15 mouse cellular contexts compared by ENCODE assay signal in genomic region chr1:179196422-179196821, GRCm38 (mm10).
A peak's percentile ranks its signal among the peaks of the same experiment; 100 is the strongest.
DNase-seq lines count a peak whose midpoint lies in the region.
"Had no signal": no experiment of that assay in that cellular context is flagged by ENCODE, and none has a peak within 500 bp of the region (broad histone marks: within the 10 kb centered on the region; RNA-seq: fewer than 3 reads in every experiment).

No protein-coding gene starts in this region.

- DNase-seq in kidney, adult 9 months, result peak; percentile 26
- no peak for DNase-seq in kidney, adult 18-20 months
- peak; percentile 16 for DNase-seq in 3T3-L1 (ENCODE audit: low read depth, low spot score)
- peak; percentile 59 for DNase-seq in ES-CJ7 (ENCODE audit: low read depth, low spot score)
- no peak for DNase-seq in limb, embryonic 10.5 days (ENCODE audit: low spot score)
- no peak for DNase-seq in cerebellum, postnatal 10 days
- no peak for DNase-seq in natural killer cell, adult 2 months (ENCODE audit: low spot score in 2 of 2)
- DNase-seq in embryonic facial prominence, embryonic 10.5 days (ENCODE audit: low spot score), result no peak
- DNase-seq: cerebellum, adult 11 months; lung, adult 18-20 months; right cerebral cortex, adult 18-20 months had no signal

- H3K9me3 ChIP-seq in limb, embryonic 10.5 days (replicated peaks), result no peaks in the 10 kb centered on the region
- no peaks in the 10 kb centered on the region for H3K9me3 ChIP-seq in embryonic facial prominence, embryonic 10.5 days
- H3K9me3 ChIP-seq: G1E; midbrain, embryonic 10.5 days; neural tube, embryonic 13.5 days had no signal

- H3K36me3 ChIP-seq in limb, embryonic 10.5 days, result no peaks in the 10 kb centered on the region
- no peaks in the 10 kb centered on the region for H3K36me3 ChIP-seq in embryonic facial prominence, embryonic 10.5 days (replicated peaks)
- H3K36me3 ChIP-seq: G1E; midbrain, embryonic 10.5 days; neural tube, embryonic 13.5 days had no signal

- H3K27me3 ChIP-seq in limb, embryonic 10.5 days (ENCODE audit: low read depth, poor library complexity, severe bottlenecking), result no peaks in the 10 kb centered on the region
- H3K27me3 ChIP-seq in embryonic facial prominence, embryonic 10.5 days (replicated peaks; ENCODE audit: low read depth, poor library complexity, severe bottlenecking), result no peaks in the 10 kb centered on the region
- H3K27me3 ChIP-seq: neural tube, embryonic 13.5 days had no signal

- peaks cover 53% of the 10 kb centered on the region for H3K4me1 ChIP-seq in limb, embryonic 10.5 days
- peaks cover 23% of the 10 kb centered on the region for H3K4me1 ChIP-seq in embryonic facial prominence, embryonic 10.5 days
- H3K4me1 ChIP-seq: midbrain, embryonic 10.5 days had no signal

- H3K4me3 ChIP-seq in limb, embryonic 10.5 days, result no peak overlapping the region
- no peak overlapping the region for H3K4me3 ChIP-seq in embryonic facial prominence, embryonic 10.5 days
- H3K4me3 ChIP-seq: erythroblast, embryonic 14.5 days; midbrain, embryonic 10.5 days; neural tube, embryonic 13.5 days had no signal

- H3K27ac ChIP-seq in limb, embryonic 10.5 days, result peak overlapping the region; percentile 89
- no peak overlapping the region for H3K27ac ChIP-seq in embryonic facial prominence, embryonic 10.5 days (replicated peaks)
- H3K27ac ChIP-seq: midbrain, embryonic 10.5 days; neural tube, embryonic 13.5 days had no signal

Comparison
In these comparisons a context has a peak if more than half of its experiments do, and no peak if none do; other contexts are left out.
1. DNase-seq: peak in kidney, adult 9 months (single experiment), 3T3-L1 (single experiment) and ES-CJ7 (single experiment); none in kidney, adult 18-20 months (single experiment), limb, embryonic 10.5 days (single experiment), cerebellum, postnatal 10 days (0 of 2), natural killer cell, adult 2 months (0 of 2) and embryonic facial prominence, embryonic 10.5 days (single experiment).